Mouse (Mus musculus) neural tube, embryonic 14.5 days (tissue): Measurements from ENCODE around the gene Sc5d. TPM values are rescaled to one million over a fixed set of nuclear protein-coding genes. Genes with fewer than 3 reads are reported as not detected.
A peak's percentile ranks its signal among the peaks of the same experiment; 100 is the strongest.

ENCODE experiments used
- ATAC-seq: fragments of 200-750 bp; cut with Nextera tagmentation; 2 replicates; pipeline ENCODE4 v1.8.0; 2017; ENCODE audit warnings: low read depth, mild to moderate bottlenecking, moderate TSS enrichment, moderate library complexity
- H3K27ac ChIP-seq: fragments of 300-500 bp; sonication (generic); 2 replicates; pipeline ENCODE4 v1.5.1; 2014; ENCODE audit warnings: low read depth, mild to moderate bottlenecking, control low read depth, low read length, moderate library complexity, mixed read lengths
- H3K27me3 ChIP-seq: fragments of 300-500 bp; sonication (generic); 2 replicates; pipeline ENCODE4 v1.6.1; 2014; ENCODE audit warnings: low read length; ENCODE audit not compliant: control insufficient read depth, insufficient read depth
- H3K36me3 ChIP-seq: fragments of 300-500 bp; sonication (generic); 2 replicates; pipeline ENCODE4 v1.6.1; 2014; ENCODE audit warnings: low read length, mixed read lengths; ENCODE audit not compliant: control insufficient read depth, insufficient read depth
- H3K4me1 ChIP-seq: fragments of 300-500 bp; sonication (generic); 2 replicates; pipeline ENCODE4 v1.6.1; 2014; ENCODE audit warnings: low read length; ENCODE audit not compliant: control insufficient read depth, insufficient read depth
- H3K4me2 ChIP-seq: fragments of 300-500 bp; sonication (generic); 2 replicates; pipeline ENCODE4 v1.6.1; 2014; ENCODE audit warnings: mild to moderate bottlenecking, low read depth, low read length, control low read depth
- H3K4me3 ChIP-seq: fragments of 300-500 bp; sonication (generic); 2 replicates; pipeline ENCODE4 v1.5.1; 2014; ENCODE audit warnings: low read depth, low read length, control low read depth, mixed read lengths
- H3K9ac ChIP-seq: fragments of 300-500 bp; sonication (generic); replicated peaks from 2 replicates; pipeline ENCODE4 v1.6.1; 2014; ENCODE audit warnings: low read depth, mild to moderate bottlenecking, control low read depth, low read length, mixed read lengths
- H3K9me3 ChIP-seq: fragments of 300-500 bp; sonication (generic); 2 replicates; pipeline ENCODE4 v1.6.1; 2016; ENCODE audit warnings: low read length; ENCODE audit not compliant: control insufficient read depth
- WGBS: fragments of 180-500 bp; shearing (Covaris S2); extraction: QIAGEN DNeasy Blood & Tissue Kit; methylation state at CpG from one replicate; pipeline ENCODE4 v1.1.7; 2014; 5-methylcytosine and 5-hydroxymethylcytosine counted together
- polyA plus RNA-seq: library from polyadenylated mRNA; unstranded; fragments of >200 nt; fragmentation: Nextera tagmentation; extraction: Ambion mirVana; gene quantifications from 2 replicates; pipeline ENCODE4 v1.2.1, GENCODE M21; 2014

Gene Sc5d
- polyA plus RNA-seq = 88.1 and 88.9 TPM in 2 replicates

DNA sequence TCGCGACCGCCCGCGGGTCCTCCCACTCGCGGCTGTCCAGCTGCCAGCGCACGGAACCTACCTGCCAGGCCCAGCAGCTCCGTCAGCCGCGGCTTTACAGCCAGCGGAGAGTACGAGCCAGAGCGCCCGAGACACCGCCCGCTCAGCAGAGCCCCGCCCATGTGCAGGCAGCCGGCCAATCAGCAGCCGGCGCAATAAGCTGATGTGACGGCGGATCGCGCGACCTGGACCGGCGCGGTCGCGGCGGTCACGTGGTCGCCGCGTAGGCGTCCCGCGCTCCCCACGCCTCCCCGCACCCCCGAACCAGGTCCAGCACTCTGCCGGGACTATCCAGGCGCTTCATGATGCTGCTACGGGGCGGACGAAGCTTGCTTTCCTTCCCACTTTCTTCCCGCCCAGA is at the start of gene Sc5d:
Sc5d (minus strand) TSS at position 112 of the 400 bp plus-strand sequence.
- Histone ChIP-seq H3K36me3 (peaks cover 5% of the 10 kb centered on the region; the same call in 1 of the 2 replicates), H3K4me1 (peaks cover 20% of the 10 kb centered on the region), H3K9ac (peak within 1 kb of the TSS; percentile 83), H3K9me3 (no peaks in the 10 kb centered on the region), H3K4me3 (peak within 1 kb of the TSS; percentile 75), H3K27ac (peak within 1 kb of the TSS; percentile 86), H3K4me2 (peak within 1 kb of the TSS; percentile 44), H3K27me3 (no peaks in the 10 kb centered on the region)
- under 1% methylated on average over 49 of the region's 49 CpGs for WGBS
- ATAC-seq = peak; percentile 99

DNA sequence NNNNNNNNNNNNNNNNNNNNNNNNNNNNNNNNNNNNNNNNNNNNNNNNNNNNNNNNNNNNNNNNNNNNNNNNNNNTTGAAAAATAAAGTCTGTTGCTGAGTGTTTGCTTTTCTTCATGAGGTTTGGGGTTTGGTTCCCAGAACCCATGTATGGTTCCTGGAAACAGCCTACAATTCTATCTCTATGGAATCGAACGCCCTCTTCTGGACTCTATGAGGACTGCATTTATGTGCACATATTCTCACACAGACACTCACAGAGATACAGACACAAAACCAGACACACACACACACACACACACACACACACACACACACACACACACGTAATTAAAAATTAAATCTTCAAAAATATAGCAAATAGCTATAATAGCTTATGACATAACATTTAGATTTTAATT is 47.3 kb upstream of the Sc5d start:
- Histone ChIP-seq H3K4me1 (no peaks in the 10 kb centered on the region), H3K9me3 (no peaks in the 10 kb centered on the region), H3K27ac (no peak overlapping the region), H3K9ac (no peak overlapping the region), H3K4me3 (no peak overlapping the region), H3K36me3 (no peaks in the 10 kb centered on the region), H3K4me2 (no peak overlapping the region), H3K27me3 (no peaks in the 10 kb centered on the region)
- WGBS = 96% methylated on average over 3 of the region's 3 CpGs
- no peak for ATAC-seq

DNA sequence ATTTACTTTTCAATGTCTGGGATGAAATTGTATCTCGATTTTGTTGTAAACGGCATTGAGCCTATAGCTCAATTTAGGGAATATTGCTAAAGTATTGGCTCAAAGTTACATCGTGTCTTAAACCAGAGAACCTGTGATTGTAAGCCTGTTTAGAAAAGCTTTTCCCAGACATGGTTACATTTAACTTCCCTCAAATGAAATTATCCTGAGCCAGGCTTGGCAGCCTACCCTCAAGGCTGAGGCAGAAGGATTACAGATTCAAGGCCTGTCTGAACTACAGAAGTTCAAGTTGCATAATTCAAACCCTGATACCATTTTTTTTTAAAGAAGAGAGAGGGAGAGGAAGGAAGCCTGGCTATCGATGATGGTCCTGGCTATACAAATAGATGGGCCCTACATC is 39.8 kb upstream of the Sc5d start:
- H3K36me3 ChIP-seq = no peaks in the 10 kb centered on the region
- no peak overlapping the region for H3K4me3 ChIP-seq
- no peak overlapping the region for H3K4me2 ChIP-seq
- H3K4me1 ChIP-seq = no peaks in the 10 kb centered on the region
- no peak for ATAC-seq
- H3K9ac ChIP-seq = no peak overlapping the region
- H3K27ac ChIP-seq = no peak overlapping the region
- WGBS = 94% methylated on average over 4 of the region's 4 CpGs
- no peaks in the 10 kb centered on the region for H3K27me3 ChIP-seq
- H3K9me3 ChIP-seq = no peaks in the 10 kb centered on the region

DNA sequence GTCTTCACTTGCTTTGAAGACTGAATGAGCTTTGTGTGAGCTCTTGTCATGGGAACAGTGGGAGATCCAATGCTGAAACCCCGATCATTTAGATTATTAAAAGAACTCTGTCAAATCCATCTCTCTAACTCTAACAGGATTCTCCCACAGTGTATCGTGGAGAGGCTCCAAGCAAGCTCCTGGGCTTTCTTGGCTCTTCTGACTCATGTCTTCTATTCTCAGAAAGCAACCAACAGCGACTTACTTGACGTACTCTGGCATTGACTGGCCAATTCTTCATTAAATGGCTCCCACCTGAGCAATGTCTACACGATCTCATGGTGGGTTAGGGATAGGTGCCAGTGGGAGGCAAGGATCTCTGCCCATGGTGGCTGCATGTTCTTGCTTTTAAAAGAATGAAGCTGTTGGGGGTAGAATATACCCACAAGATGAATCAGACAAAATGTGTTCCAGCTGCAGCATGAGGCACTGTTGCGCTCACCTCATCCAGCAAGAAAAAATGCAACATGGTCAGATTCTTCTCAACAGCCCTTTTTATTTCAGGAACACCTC is 37.1 kb upstream of the Sc5d start:
- 83% methylated on average over 6 of the region's 6 CpGs for WGBS
- no peak overlapping the region for H3K4me2 ChIP-seq
- no peaks in the 10 kb centered on the region for H3K36me3 ChIP-seq
- H3K4me1 ChIP-seq = no peaks in the 10 kb centered on the region
- H3K9ac ChIP-seq = no peak overlapping the region
- no peak overlapping the region for H3K27ac ChIP-seq
- H3K4me3 ChIP-seq = no peak overlapping the region
- ATAC-seq = no peak
- H3K9me3 ChIP-seq = no peaks in the 10 kb centered on the region
- no peaks in the 10 kb centered on the region for H3K27me3 ChIP-seq

DNA sequence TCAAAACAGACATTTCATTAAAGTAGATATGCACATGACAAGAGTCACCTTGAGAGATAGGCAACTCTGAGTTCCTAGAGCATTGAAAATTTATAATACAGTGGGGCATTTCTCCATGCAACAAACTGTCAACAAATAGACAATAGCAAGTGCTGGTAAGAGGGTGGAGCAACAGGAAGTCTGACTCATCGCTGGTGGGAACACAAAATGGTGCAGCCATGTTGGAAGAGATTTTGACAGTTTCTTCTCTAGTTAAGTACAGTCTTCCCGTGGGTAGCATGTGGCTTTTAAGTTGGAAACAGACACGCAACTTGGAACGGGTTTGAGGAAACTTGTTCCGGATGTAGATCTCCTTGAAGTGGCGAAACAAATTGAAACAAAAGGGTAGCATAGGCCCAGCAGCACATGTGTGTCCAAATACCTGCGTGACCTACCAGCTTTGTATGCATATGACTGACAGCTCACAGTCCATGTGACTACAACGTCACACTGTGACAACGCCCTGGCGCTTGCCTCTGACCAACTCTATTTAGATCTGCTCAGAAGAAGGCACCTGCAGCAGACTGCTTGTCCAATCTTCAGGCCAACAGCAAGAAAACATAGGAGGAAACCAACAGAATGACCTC is 32.4 kb upstream of the Sc5d start:
- 90% methylated on average over 10 of the region's 10 CpGs for WGBS
- Histone ChIP-seq H3K9me3 (no peaks in the 10 kb centered on the region), H3K36me3 (no peaks in the 10 kb centered on the region), H3K4me3 (no peak overlapping the region), H3K4me2 (no peak overlapping the region), H3K27ac (no peak overlapping the region), H3K9ac (no peak overlapping the region), H3K4me1 (no peaks in the 10 kb centered on the region), H3K27me3 (no peaks in the 10 kb centered on the region)
- ATAC-seq = no peak

DNA sequence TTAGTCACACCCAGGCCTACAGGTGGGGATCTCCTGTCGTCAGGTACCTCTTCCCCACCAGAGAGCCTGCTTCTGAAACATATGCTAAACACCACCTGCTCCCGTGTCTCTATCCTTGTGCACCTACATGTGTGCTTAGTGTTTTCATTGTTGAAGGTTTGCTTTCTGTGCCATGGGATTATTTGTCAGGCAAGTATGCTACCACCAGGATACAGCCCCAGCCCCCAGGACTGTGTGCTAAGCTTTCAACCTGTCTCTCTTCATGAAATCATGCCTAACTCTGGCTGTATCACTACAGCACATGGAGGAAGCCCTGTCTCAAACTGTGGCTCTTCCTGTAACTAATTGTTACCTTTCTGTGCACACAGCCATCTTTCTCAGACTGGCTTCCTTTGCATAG is 30.1 kb upstream of the Sc5d start:
- WGBS = 80% methylated on average over 2 of the region's 2 CpGs
- H3K9me3 ChIP-seq = no peaks in the 10 kb centered on the region
- no peak overlapping the region for H3K4me2 ChIP-seq
- H3K36me3 ChIP-seq = no peaks in the 10 kb centered on the region
- H3K4me3 ChIP-seq = no peak overlapping the region
- H3K4me1 ChIP-seq = no peaks in the 10 kb centered on the region
- H3K27me3 ChIP-seq = no peaks in the 10 kb centered on the region
- no peak overlapping the region for H3K9ac ChIP-seq
- H3K27ac ChIP-seq = no peak overlapping the region
- ATAC-seq = no peak

DNA sequence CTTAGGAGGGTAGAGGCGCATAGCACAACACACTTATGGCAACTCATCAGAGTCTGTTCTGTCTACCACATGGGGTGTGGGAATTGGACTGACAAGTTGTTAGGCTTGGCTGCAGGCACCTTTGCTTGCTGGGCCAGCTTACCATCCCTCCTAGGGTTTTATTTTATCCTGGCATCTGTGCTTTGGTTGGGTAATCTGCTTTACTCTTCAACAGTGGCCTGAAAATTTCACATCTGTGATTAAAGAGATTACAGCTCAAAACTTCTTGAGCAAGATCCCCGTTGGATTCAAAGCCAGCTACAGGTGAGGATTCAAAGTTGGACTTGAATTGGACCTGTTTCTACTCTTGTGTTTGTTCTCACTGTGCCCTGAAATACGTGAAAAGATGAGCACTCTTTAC is 29.5 kb upstream of the Sc5d start:
- WGBS = 92% methylated on average over 3 of the region's 3 CpGs
- Histone ChIP-seq H3K9me3 (no peaks in the 10 kb centered on the region), H3K27ac (no peak overlapping the region), H3K36me3 (no peaks in the 10 kb centered on the region), H3K4me2 (no peak overlapping the region), H3K4me3 (no peak overlapping the region), H3K27me3 (no peaks in the 10 kb centered on the region), H3K9ac (no peak overlapping the region), H3K4me1 (no peaks in the 10 kb centered on the region)
- no peak for ATAC-seq

DNA sequence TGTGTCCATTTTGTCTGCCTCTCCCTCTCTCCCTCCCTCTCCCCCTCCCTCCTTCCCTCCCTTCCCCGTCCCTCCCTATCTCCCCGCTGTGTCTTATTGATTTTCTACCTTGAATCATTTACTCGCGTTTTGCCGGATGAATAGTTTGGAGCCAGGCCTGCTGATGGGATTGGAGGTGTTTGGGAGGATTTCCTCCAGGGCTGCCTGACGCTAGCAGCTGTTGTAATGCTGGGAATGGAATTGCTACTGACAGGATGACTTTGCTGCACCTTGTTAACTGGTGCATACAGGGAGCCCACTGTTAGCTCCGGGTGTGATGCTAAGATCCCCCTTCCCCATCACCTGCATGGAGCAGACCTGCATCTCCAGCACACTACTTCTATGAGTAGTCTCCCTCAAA is 29.0 kb upstream of the Sc5d start:
- Histone ChIP-seq H3K4me2 (no peak overlapping the region), H3K9me3 (no peaks in the 10 kb centered on the region), H3K4me3 (no peak overlapping the region), H3K9ac (no peak overlapping the region), H3K36me3 (no peaks in the 10 kb centered on the region), H3K27ac (no peak overlapping the region; the same call in 1 of the 2 replicates), H3K4me1 (no peaks in the 10 kb centered on the region), H3K27me3 (no peaks in the 10 kb centered on the region)
- 39% methylated on average over 7 of the region's 7 CpGs for WGBS
- ATAC-seq = 0 out of 2 replicates have a peak, but pooled peaks have one; percentile 24

DNA sequence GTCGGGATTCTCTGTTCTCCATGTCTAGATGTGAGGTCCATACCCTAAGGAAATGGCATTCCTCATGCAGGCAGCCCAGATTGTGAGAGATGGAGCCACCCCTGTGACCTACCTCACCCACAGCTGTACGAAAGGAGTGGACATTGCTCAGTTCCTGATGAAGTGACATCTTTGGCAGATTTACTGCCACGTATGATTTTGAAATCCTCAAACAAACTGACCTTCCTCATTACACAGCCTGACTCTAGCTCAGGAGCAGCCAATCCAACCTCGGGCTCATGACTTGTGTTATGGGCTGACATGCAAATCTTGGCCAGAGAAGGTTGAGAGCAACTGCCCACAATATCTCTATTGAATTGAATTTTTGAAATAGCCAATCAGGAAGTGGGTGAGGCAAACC is 15.6 kb upstream of the Sc5d start:
- 80% methylated on average over 4 of the region's 4 CpGs for WGBS
- no peak for ATAC-seq
- H3K4me1 ChIP-seq = no peaks in the 10 kb centered on the region

More for the DNA sequence above, 15.6 kb upstream of the Sc5d start:
- Histone ChIP-seq H3K27ac (no peak overlapping the region), H3K27me3 (no peaks in the 10 kb centered on the region), H3K9ac (no peak overlapping the region), H3K4me2 (no peak overlapping the region), H3K4me3 (no peak overlapping the region), H3K9me3 (no peaks in the 10 kb centered on the region), H3K36me3 (no peaks in the 10 kb centered on the region)
